Mouse (Mus musculus) megakaryocyte-erythroid progenitor cell, adult 5 weeks (primary cell): ENCODE data around the gene Gm12166. TPM values are rescaled to one million over a fixed set of nuclear protein-coding genes. Genes with fewer than 3 reads are reported as not detected.

Experiments used
- polyA plus RNA-seq: library from polyadenylated mRNA; stranded (reverse); fragments of >175 nt; gene quantifications from 2 replicates; pipeline ENCODE4 v1.2.3, GENCODE M21; 2012

Gm12166 gene
- polyA plus RNA-seq, result 0.35 and 0.74 TPM in 2 replicates

GRCm38 (mm10) chr11:46052105-46052659, at the start of gene Gm12166:
Gene Gm12166 (minus strand): TSS chr11:46052321.

GRCm38 (mm10) chr11:46055896-46056769, 4.0 kb upstream of the Gm12166 start, which contains the start of gene Adam19:
Gene Adam19 (plus strand): TSS chr11:46055992.

Other genes with a start within 250 kb of the Gm12166 start
- 43.5 and 52.6 TPM in 2 replicates for gene Clint1, start 200.3 kb downstream of the Gm12166 start, polyA plus RNA-seq
- 24.1 and 26.9 TPM in 2 replicates for gene Lsm11, start 107.4 kb downstream of the Gm12166 start, polyA plus RNA-seq
- gene Thg1l, start 96.8 kb downstream of the Gm12166 start, polyA plus RNA-seq, result 4.0 and 5.5 TPM in 2 replicates
- gene Sox30, start 72.0 kb downstream of the Gm12166 start, polyA plus RNA-seq, result 0.02 TPM in 1 of 2 replicates, not detected in the other
- 2.5 and 7.4 TPM in 2 replicates for gene Adam19, start 3.7 kb upstream of the Gm12166 start, polyA plus RNA-seq
- not detected in 2 replicates for gene Nipal4, start 114.2 kb upstream of the Gm12166 start, polyA plus RNA-seq
- not detected in 2 replicates for gene Fndc9, start 183.2 kb upstream of the Gm12166 start, polyA plus RNA-seq